In the genomic region with DNA sequence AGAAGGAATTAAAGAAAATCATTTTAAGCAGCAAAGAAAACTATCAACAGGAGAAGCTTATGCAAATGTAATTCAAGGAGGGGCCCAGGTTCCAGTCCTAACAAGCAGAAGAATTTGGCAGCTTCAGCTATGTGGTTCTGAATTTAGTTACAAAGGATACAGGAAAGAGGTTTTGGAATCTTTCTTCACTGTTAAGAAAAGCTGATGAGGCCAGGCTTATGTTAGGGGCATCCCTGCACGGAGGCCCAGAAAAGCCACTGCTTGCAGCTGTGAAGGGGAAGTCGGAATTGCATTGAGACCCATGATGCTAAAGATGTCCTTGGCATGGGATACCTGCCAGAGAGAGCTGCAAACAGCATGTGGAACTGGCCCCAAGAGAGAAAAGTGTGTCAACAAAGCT, we compare ENCODE assay signal across 31 mouse cellular contexts.
A peak's percentile ranks its signal among the peaks of the same experiment; 100 is the strongest.
DNase-seq lines count a peak whose midpoint lies in the region; ATAC-seq and TF ChIP-seq lines count a peak whose summit lies in the region.
"Had no signal": no experiment of that assay in that cellular context is flagged by ENCODE, and none has a peak within 500 bp of the region (broad histone marks: within the 10 kb centered on the region; RNA-seq: fewer than 3 reads in every experiment).

No protein-coding gene starts in this region.

- H3K9me3 ChIP-seq in embryonic facial prominence, embryonic 13.5 days: no peaks in the 10 kb centered on the region
- H3K9me3 ChIP-seq in embryonic facial prominence, embryonic 10.5 days: no peaks in the 10 kb centered on the region
- H3K9me3 ChIP-seq: hindbrain, embryonic 10.5 days; hindbrain, embryonic 15.5 days; midbrain, embryonic 10.5 days; midbrain, embryonic 15.5 days; neural tube, embryonic 15.5 days had no signal

- WGBS in embryonic facial prominence, embryonic 13.5 days: 53% methylated on average over 2 of the region's 2 CpGs
- 86% methylated on average over 2 of the region's 2 CpGs for WGBS in embryonic facial prominence, embryonic 10.5 days

- no peak for ATAC-seq in embryonic facial prominence, embryonic 13.5 days (ENCODE audit: insufficient number of reproducible peaks, insufficient read depth, low FRiP score, low TSS enrichment, low read depth)
- ATAC-seq: activated CD4-positive, CD25-positive, alpha-beta regulatory T cell, adult 4 months; forebrain, embryonic 16.5 days; inflammation-experienced regulatory T-cells, adult 6 months; midbrain, embryonic 15.5 days had no signal

- DNase-seq in embryonic facial prominence, embryonic 10.5 days (ENCODE audit: low spot score): no peak
- DNase-seq in layer of hippocampus, adult 2 months (ENCODE audit: low spot score in 2 of 2): no peak
- no peak for DNase-seq in layer of hippocampus, postnatal 14 days (ENCODE audit: low spot score in 2 of 2)
- DNase-seq in right cerebral cortex, postnatal 25 days: peak; percentile 12
- DNase-seq in right cerebral cortex, postnatal 36 days (ENCODE audit: low spot score in 2 of 2): no peak
- no peak for DNase-seq in urinary bladder, postnatal 36 days (ENCODE audit: low spot score in 2 of 2)
- no peak for DNase-seq in lung, postnatal 14 days
- DNase-seq: adrenal gland, adult 2 months; cerebellum, adult 8-10 months; cerebellum, postnatal 25 days; heart, postnatal 14 days; kidney, adult 11 months; kidney, postnatal 25 days; layer of hippocampus, postnatal 36 days; lung, adult 2 months; lung, postnatal 10 days; retina, postnatal 1 day; thymus, adult 18-20 months; thymus, postnatal 25 days had no signal

- no peak overlapping the region for H3K4me3 ChIP-seq in embryonic facial prominence, embryonic 13.5 days
- no peak overlapping the region for H3K4me3 ChIP-seq in embryonic facial prominence, embryonic 10.5 days
- H3K4me3 ChIP-seq in layer of hippocampus, adult 2 months: no peak overlapping the region
- H3K4me3 ChIP-seq: erythroblast, embryonic 14.5 days; hindbrain, embryonic 10.5 days; hindbrain, embryonic 15.5 days; midbrain, embryonic 10.5 days; midbrain, embryonic 15.5 days; neural tube, embryonic 15.5 days had no signal

- TF ChIP-seq CTCF in layer of hippocampus, adult 2 months (conservative IDR thresholded peaks at IDR 0.05): no peak

- no peaks in the 10 kb centered on the region for H3K36me3 ChIP-seq in embryonic facial prominence, embryonic 13.5 days
- H3K36me3 ChIP-seq in embryonic facial prominence, embryonic 10.5 days (replicated peaks): no peaks in the 10 kb centered on the region
- H3K36me3 ChIP-seq: hindbrain, embryonic 10.5 days; hindbrain, embryonic 15.5 days; midbrain, embryonic 10.5 days; midbrain, embryonic 15.5 days; neural tube, embryonic 15.5 days had no signal

- no peak overlapping the region for H3K4me2 ChIP-seq in embryonic facial prominence, embryonic 13.5 days
- H3K4me2 ChIP-seq: hindbrain, embryonic 15.5 days; midbrain, embryonic 15.5 days; neural tube, embryonic 15.5 days had no signal

- no peaks in the 10 kb centered on the region for H3K27me3 ChIP-seq in embryonic facial prominence, embryonic 13.5 days
- H3K27me3 ChIP-seq in embryonic facial prominence, embryonic 10.5 days (replicated peaks; ENCODE audit: low read depth, poor library complexity, severe bottlenecking): peaks cover 5% of the 10 kb centered on the region; the same call in 1 of the 2 replicates
- H3K27me3 ChIP-seq: CH12.LX; hindbrain, embryonic 15.5 days; midbrain, embryonic 15.5 days; neural tube, embryonic 15.5 days had no signal

- peaks cover 26% of the 10 kb centered on the region for H3K4me1 ChIP-seq in embryonic facial prominence, embryonic 13.5 days
- peaks cover 11% of the 10 kb centered on the region for H3K4me1 ChIP-seq in embryonic facial prominence, embryonic 10.5 days
- H3K4me1 ChIP-seq: midbrain, embryonic 15.5 days had no signal

- H3K9ac ChIP-seq in embryonic facial prominence, embryonic 13.5 days: no peak overlapping the region
- H3K9ac ChIP-seq: hindbrain, embryonic 15.5 days; liver, embryonic 14.5 days; midbrain, embryonic 15.5 days; neural tube, embryonic 15.5 days had no signal

- H3K27ac ChIP-seq in embryonic facial prominence, embryonic 13.5 days: peak overlapping the region; percentile 73
- H3K27ac ChIP-seq in embryonic facial prominence, embryonic 10.5 days (replicated peaks): no peak overlapping the region
- H3K27ac ChIP-seq in layer of hippocampus, adult 2 months: peak overlapping the region; percentile 85
- H3K27ac ChIP-seq: hindbrain, embryonic 10.5 days; hindbrain, embryonic 15.5 days; liver, embryonic 14.5 days; midbrain, embryonic 15.5 days; neural tube, embryonic 15.5 days had no signal
